Mouse (Mus musculus) heart, adult 9 months (tissue): ENCODE measurements around the gene Pds5a.

Experiments used
- DNase-seq, 2 experiments: peaks; one replicate each; pipeline ENCODE4 v3.0.0; 2022; ENCODE audit warnings: low spot score in 2 of 2

The Pds5a gene

DNA sequence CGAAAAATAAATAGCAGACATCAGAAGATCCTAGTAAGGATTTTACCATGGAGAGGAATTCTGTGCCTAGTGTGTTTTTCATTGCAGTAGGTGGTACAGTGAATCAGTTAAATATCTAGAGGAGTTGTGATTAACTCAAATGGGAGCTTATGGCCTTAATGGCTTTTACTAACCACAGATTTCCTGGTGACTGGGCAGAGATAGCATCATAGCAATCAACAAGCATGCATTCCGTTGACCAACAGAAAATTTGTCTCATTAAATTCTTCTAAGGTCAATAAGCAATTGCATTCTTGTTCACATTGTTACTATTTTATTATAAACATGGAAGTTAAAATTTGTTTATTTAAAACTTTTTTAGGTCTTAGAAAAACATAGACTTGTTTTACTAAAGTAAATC lies 132.6 kb downstream of the Pds5a start:
- DNase-seq: no peak

DNA sequence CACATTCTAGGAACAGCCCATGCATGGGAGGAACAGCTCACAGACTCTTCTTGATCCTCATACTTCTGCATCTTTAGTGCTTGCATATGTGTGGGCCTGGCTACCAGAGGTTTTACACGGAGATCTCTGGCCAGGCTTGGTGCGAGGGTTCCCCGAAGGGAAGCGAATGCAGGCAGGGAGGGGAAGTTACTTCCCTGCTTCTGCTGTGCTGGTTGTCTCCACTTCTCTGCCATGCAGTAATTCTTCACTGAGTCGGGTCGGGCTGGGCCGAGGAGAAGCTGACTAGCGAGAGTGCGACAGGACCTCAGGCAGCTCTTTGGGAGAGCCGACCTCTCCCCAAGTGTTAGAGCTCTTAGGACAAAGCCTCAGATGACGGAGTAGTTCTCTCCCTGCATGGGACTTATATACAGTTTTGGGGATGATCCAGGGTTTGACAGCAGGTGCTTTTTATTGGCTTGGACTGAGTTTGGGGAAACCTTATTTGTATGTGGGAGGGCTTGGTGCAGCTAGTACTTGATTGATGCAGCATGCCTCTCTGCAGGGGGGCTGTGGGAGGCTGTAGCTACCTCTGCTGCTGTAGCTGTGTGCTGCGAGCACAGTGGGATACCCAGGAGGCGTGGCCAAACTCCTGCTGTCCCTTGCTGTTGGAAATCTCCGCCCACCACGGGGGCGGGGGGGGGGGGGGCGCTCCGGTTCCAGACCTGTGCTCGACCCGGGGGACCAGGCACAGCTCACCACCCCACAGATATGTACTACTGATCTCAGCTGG lies 136.8 kb downstream of the Pds5a start:
- DNase-seq: no peak

DNA sequence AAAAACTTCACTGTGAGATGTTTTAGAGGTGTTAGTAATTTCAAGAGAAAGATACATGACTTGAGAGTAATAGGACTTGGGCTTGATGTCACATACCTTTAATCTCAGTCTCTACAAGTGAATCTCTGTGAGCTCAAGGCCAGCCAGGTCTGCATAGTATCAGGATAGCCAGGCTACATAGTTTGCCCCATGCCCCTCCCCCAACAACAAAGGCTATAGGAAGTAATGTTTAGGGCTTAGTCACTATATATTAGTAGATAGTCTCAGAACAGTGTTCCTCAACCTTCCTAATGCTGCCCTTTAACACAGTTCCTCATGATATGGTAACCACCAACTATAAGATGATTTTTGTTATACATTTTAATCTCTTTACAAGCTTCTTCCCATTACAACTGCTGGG lies 141.0 kb downstream of the Pds5a start:
- DNase-seq: no peak
